ENCODE assay signal across 8 mouse cellular contexts in genomic region chr11:96074351-96075176, GRCm38 (mm10). TPM values are rescaled to one million over a fixed set of nuclear protein-coding genes. Genes with fewer than 3 reads are reported as not detected.
DNase-seq lines count a peak whose midpoint lies in the region; ATAC-seq and TF ChIP-seq lines count a peak whose summit lies in the region.

No protein-coding gene starts in this region.

- TF ChIP-seq EP300 in CH12.LX (IDR thresholded peaks at IDR 0.05; ENCODE audit: low read length), result no peak
- TF ChIP-seq EP300 in liver, postnatal 0 days (IDR thresholded peaks at IDR 0.05; ENCODE audit: low read depth), result no peak

- TF ChIP-seq POLR2A in CH12.LX (IDR thresholded peaks at IDR 0.05; ENCODE audit: low read depth, low read length), result no peak

- 26% methylated on average over 17 of the region's 17 CpGs for WGBS in embryonic facial prominence, embryonic 12.5 days
- 30% methylated on average over 17 of the region's 17 CpGs for WGBS in hindbrain, embryonic 15.5 days
- 10% methylated on average over 17 of the region's 17 CpGs for WGBS in liver, postnatal 0 days (ENCODE audit: insufficient replicate concordance)

- H3K4me2 ChIP-seq in CH12.LX (ENCODE audit: insufficient read depth, low read depth, poor library complexity, severe bottlenecking), result peak overlapping the region; percentile 87
- H3K4me2 ChIP-seq in embryonic facial prominence, embryonic 12.5 days (replicated peaks), result peak overlapping the region; percentile 85
- peak overlapping the region; percentile 63 for H3K4me2 ChIP-seq in hindbrain, embryonic 15.5 days
- H3K4me2 ChIP-seq in liver, postnatal 0 days (ENCODE audit: low read depth, low read length), result peak overlapping the region; percentile 96

- no peak for DNase-seq in CH12.LX (ENCODE audit: extremely low read depth)
- DNase-seq in liver, postnatal 0 days, result peak; percentile 16

- dilution Hi-C loops in CH12.LX (cut with MboI; ENCODE audit: extremely low pct_ligation_motif_present, extremely low pct_unique_long_range_greater_than_20kb, low sequenced_read_pairs), result no loop called here

- H3K9me3 ChIP-seq in erythroblast, embryonic 14.5 days (ENCODE audit: control insufficient read depth, low read length), result no peaks in the 10 kb centered on the region
- H3K9me3 ChIP-seq in CH12.LX (replicated peaks; ENCODE audit: low read length), result no peaks in the 10 kb centered on the region
- H3K9me3 ChIP-seq in embryonic facial prominence, embryonic 12.5 days, result no peaks in the 10 kb centered on the region
- H3K9me3 ChIP-seq in hindbrain, embryonic 15.5 days, result no peaks in the 10 kb centered on the region
- no peaks in the 10 kb centered on the region for H3K9me3 ChIP-seq in liver, postnatal 0 days (ENCODE audit: low read length)

- no peak for TF ChIP-seq RAD21 in CH12.LX (IDR thresholded peaks at IDR 0.05; ENCODE audit: low read depth, low read length)

- TF ChIP-seq CTCF in CH12.LX (conservative IDR thresholded peaks at IDR 0.05 in 1 of 2, IDR thresholded peaks at IDR 0.05 in 1 of 2; ENCODE audit: low read depth in 2 of 2, low read length in 2 of 2), result no peak
- no peak for TF ChIP-seq CTCF in liver, postnatal 0 days (IDR thresholded peaks at IDR 0.05; ENCODE audit: low read depth)

- no peaks in the 10 kb centered on the region for H3K27me3 ChIP-seq in erythroblast, embryonic 14.5 days (ENCODE audit: control insufficient read depth)
- H3K27me3 ChIP-seq in CH12.LX (replicated peaks), result no peaks in the 10 kb centered on the region
- H3K27me3 ChIP-seq in embryonic facial prominence, embryonic 12.5 days, result no peaks in the 10 kb centered on the region
- H3K27me3 ChIP-seq in hindbrain, embryonic 15.5 days, result no peaks in the 10 kb centered on the region
- no peaks in the 10 kb centered on the region for H3K27me3 ChIP-seq in liver, postnatal 0 days (ENCODE audit: insufficient read depth, low read length)

- H3K27ac ChIP-seq in CH12.LX (ENCODE audit: insufficient read depth, low read depth), result peak overlapping the region; percentile 10; the same call in 1 of the 2 replicates
- H3K27ac ChIP-seq in embryonic facial prominence, embryonic 12.5 days, result peak overlapping the region; percentile 37; the same call in 1 of the 2 replicates
- peak overlapping the region; percentile 87 for H3K27ac ChIP-seq in hindbrain, embryonic 15.5 days (replicated peaks)
- H3K27ac ChIP-seq in liver, postnatal 0 days (ENCODE audit: low read depth), result peak overlapping the region; percentile 93

- no peak for ATAC-seq in erythroblast, adult 5-6 weeks (replicated peaks; ENCODE audit: low FRiP score, poor library complexity, severe bottlenecking)
- ATAC-seq in embryonic facial prominence, embryonic 12.5 days (ENCODE audit: insufficient number of reproducible peaks, insufficient read depth, low FRiP score, low TSS enrichment), result no peak
- ATAC-seq in hindbrain, embryonic 15.5 days (ENCODE audit: low FRiP score, low read depth), result no peak
- ATAC-seq in liver, postnatal 0 days, result no peak
- ATAC-seq in granulocyte monocyte progenitor cell, adult 5-6 weeks (replicated peaks; ENCODE audit: poor library complexity, severe bottlenecking), result no peak
- ATAC-seq in monocyte, adult 5-6 weeks (replicated peaks; ENCODE audit: insufficient number of reproducible peaks, low FRiP score, low TSS enrichment, poor library complexity, severe bottlenecking), result no peak

- H3K9ac ChIP-seq in CH12.LX (ENCODE audit: insufficient read depth, low read depth), result peak overlapping the region; percentile 86
- peak overlapping the region; percentile 81 for H3K9ac ChIP-seq in embryonic facial prominence, embryonic 12.5 days
- H3K9ac ChIP-seq in hindbrain, embryonic 15.5 days, result peak overlapping the region; percentile 74
- H3K9ac ChIP-seq in liver, postnatal 0 days (replicated peaks), result peak overlapping the region; percentile 89

- peaks cover 40% of the 10 kb centered on the region for H3K36me3 ChIP-seq in erythroblast, embryonic 14.5 days (ENCODE audit: control insufficient read depth)
- peaks cover 21 to 38% of the 10 kb centered on the region in 2 experiments for H3K36me3 ChIP-seq in CH12.LX (replicated peaks in 1 of 2; ENCODE audit: control insufficient read depth in 1 of 2, insufficient read depth in 1 of 2, low read length in 1 of 2)
- peaks cover 29% of the 10 kb centered on the region for H3K36me3 ChIP-seq in embryonic facial prominence, embryonic 12.5 days
- peaks cover 17% of the 10 kb centered on the region for H3K36me3 ChIP-seq in hindbrain, embryonic 15.5 days
- H3K36me3 ChIP-seq in liver, postnatal 0 days (replicated peaks; ENCODE audit: insufficient read depth, low read length), result peaks cover 9% of the 10 kb centered on the region

- H3K4me3 ChIP-seq in erythroblast, embryonic 14.5 days (replicated peaks), result peak overlapping the region; percentile 83
- H3K4me3 ChIP-seq in CH12.LX (replicated peaks in 1 of 3; ENCODE audit: low read depth in 2 of 3, low read length in 2 of 3, poor library complexity in 1 of 3), result peak overlapping the region; percentile 66 to 85 (median 68)
- peak overlapping the region; percentile 85 for H3K4me3 ChIP-seq in embryonic facial prominence, embryonic 12.5 days
- peak overlapping the region; percentile 70 for H3K4me3 ChIP-seq in hindbrain, embryonic 15.5 days
- peak overlapping the region; percentile 87 for H3K4me3 ChIP-seq in liver, postnatal 0 days (ENCODE audit: low read depth, low read length)

- H3K79me2 ChIP-seq in CH12.LX (replicated peaks; ENCODE audit: control insufficient read depth, extremely low read depth, insufficient read depth, poor library complexity, severe bottlenecking), result peaks cover 17% of the 10 kb centered on the region

- H3K4me1 ChIP-seq in erythroblast, embryonic 14.5 days (ENCODE audit: control insufficient read depth), result peaks cover 56% of the 10 kb centered on the region
- peaks cover 7 to 24% of the 10 kb centered on the region in 2 experiments for H3K4me1 ChIP-seq in CH12.LX (ENCODE audit: control insufficient read depth in 1 of 2, insufficient read depth in 2 of 2)
- peaks cover 12% of the 10 kb centered on the region for H3K4me1 ChIP-seq in embryonic facial prominence, embryonic 12.5 days
- peaks cover 21% of the 10 kb centered on the region for H3K4me1 ChIP-seq in hindbrain, embryonic 15.5 days (replicated peaks)
- H3K4me1 ChIP-seq in liver, postnatal 0 days (ENCODE audit: insufficient read depth), result peaks cover 16% of the 10 kb centered on the region

- in situ Hi-C loops in CH12.LX (cut with MboI; ENCODE audit: low pct_ligation_motif_present, low pct_unique_long_range_greater_than_20kb, low sequenced_read_pairs), result no loop called here

RNA-seq across cellular contexts. Expression of gene Atp5g1, which starts 0.9 kb away (rescaled TPM):
- 12.4 and 31.7 TPM in 2 replicates for polyA plus RNA-seq in erythroblast, embryonic 14.5 days (2012)
- 127 and 128 TPM in 2 replicates for total RNA-seq in erythroblast, adult 5-6 weeks (2015; ENCODE audit: low replicate concordance)
- 4.8 and 21.7 TPM in 2 replicates for total RNA-seq in erythroblast, adult 5-6 weeks (2017; ENCODE audit: low replicate concordance)
- total RNA-seq in CH12.LX (2012; rRNA removed) (851 and 995 TPM in 2 replicates), CH12.LX (2014; rRNA removed) (669 and 778 TPM in 2 replicates)
- polyA plus RNA-seq in CH12.LX (2012; ENCODE audit: insufficient read length, low read depth), result 788 and 969 TPM in 2 replicates
- 494 and 532 TPM in 2 replicates for polyA plus RNA-seq in embryonic facial prominence, embryonic 12.5 days (2016; fragmentation: Nextera tagmentation; extraction: Ambion mirVana)
- 772 and 777 TPM in 2 replicates for polyA plus RNA-seq in hindbrain, embryonic 15.5 days (2015; fragmentation: Nextera tagmentation; extraction: Ambion mirVana)
- polyA plus RNA-seq in liver, postnatal 0 days (2015; fragmentation: Nextera tagmentation; extraction: Ambion mirVana), result 781 and 849 TPM in 2 replicates
- total RNA-seq in granulocyte monocyte progenitor cell, adult 5-6 weeks (2014; fragmentation: Nextera tagmentation), result 618 and 720 TPM in 2 replicates
- 72.3 and 102 TPM in 2 replicates for total RNA-seq in granulocyte monocyte progenitor cell, adult 5-6 weeks (2017)
- 1.6 to 31.3 TPM (median 27.1 TPM) in 3 replicates for total RNA-seq in monocyte, adult 5-6 weeks (2017)

RNA-seq across cellular contexts. Expression of gene Ube2z, which starts 9.4 kb away (rescaled TPM):
- 1.1 and 1.5 TPM in 2 replicates for polyA plus RNA-seq in erythroblast, embryonic 14.5 days (2012)
- 7.1 TPM in 2 replicates for total RNA-seq in erythroblast, adult 5-6 weeks (2015; ENCODE audit: low replicate concordance)
- total RNA-seq in erythroblast, adult 5-6 weeks (2017; ENCODE audit: low replicate concordance), result 9.2 and 10.3 TPM in 2 replicates
- 51.3 and 60.4 TPM in 2 replicates for total RNA-seq in CH12.LX (2012; rRNA removed)
- total RNA-seq in CH12.LX (2014; rRNA removed), result 62.1 and 64.2 TPM in 2 replicates
- polyA plus RNA-seq in CH12.LX (2012; ENCODE audit: insufficient read length, low read depth), result 66.0 and 67.8 TPM in 2 replicates
- 49.2 and 53.0 TPM in 2 replicates for polyA plus RNA-seq in embryonic facial prominence, embryonic 12.5 days (2016; fragmentation: Nextera tagmentation; extraction: Ambion mirVana)
- polyA plus RNA-seq in hindbrain, embryonic 15.5 days (2015; fragmentation: Nextera tagmentation; extraction: Ambion mirVana), result 40.0 and 40.1 TPM in 2 replicates
- 11.5 and 12.3 TPM in 2 replicates for polyA plus RNA-seq in liver, postnatal 0 days (2015; fragmentation: Nextera tagmentation; extraction: Ambion mirVana)
- 29.1 and 34.1 TPM in 2 replicates for total RNA-seq in granulocyte monocyte progenitor cell, adult 5-6 weeks (2014; fragmentation: Nextera tagmentation)
- 17.2 and 20.8 TPM in 2 replicates for total RNA-seq in granulocyte monocyte progenitor cell, adult 5-6 weeks (2017)
- 36.8 to 37.9 TPM (median 37.2 TPM) in 3 replicates for total RNA-seq in monocyte, adult 5-6 weeks (2017)

RNA-seq across cellular contexts. Expression of gene Calcoco2, which starts 37.2 kb away (rescaled TPM):
- polyA plus RNA-seq in erythroblast, embryonic 14.5 days (2012), result 0.02 TPM in 1 of 2 replicates, not detected in the other
- not detected in 2 replicates for total RNA-seq in erythroblast, adult 5-6 weeks (2015; ENCODE audit: low replicate concordance)
- total RNA-seq in erythroblast, adult 5-6 weeks (2017; ENCODE audit: low replicate concordance), result 0.17 TPM in 1 of 2 replicates, not detected in the other
- total RNA-seq in CH12.LX (2012; rRNA removed), result not detected in 2 replicates
- not detected in 2 replicates for total RNA-seq in CH12.LX (2014; rRNA removed)
- polyA plus RNA-seq in CH12.LX (2012; ENCODE audit: insufficient read length, low read depth), result not detected in 2 replicates
- not detected in 2 replicates for polyA plus RNA-seq in embryonic facial prominence, embryonic 12.5 days (2016; fragmentation: Nextera tagmentation; extraction: Ambion mirVana)
- polyA plus RNA-seq in hindbrain, embryonic 15.5 days (2015; fragmentation: Nextera tagmentation; extraction: Ambion mirVana), result 0.09 and 0.10 TPM in 2 replicates
- not detected in 2 replicates for polyA plus RNA-seq in liver, postnatal 0 days (2015; fragmentation: Nextera tagmentation; extraction: Ambion mirVana)
- total RNA-seq in granulocyte monocyte progenitor cell, adult 5-6 weeks (2014; fragmentation: Nextera tagmentation), result not detected in 2 replicates
- total RNA-seq in granulocyte monocyte progenitor cell, adult 5-6 weeks (2017), result not detected in 2 replicates
- not detected in 3 replicates for total RNA-seq in monocyte, adult 5-6 weeks (2017)

RNA-seq across cellular contexts. Expression of gene Snf8, which starts 39.9 kb away (rescaled TPM):
- 17.0 and 17.7 TPM in 2 replicates for polyA plus RNA-seq in erythroblast, embryonic 14.5 days (2012)
- total RNA-seq in erythroblast, adult 5-6 weeks (2015; ENCODE audit: low replicate concordance), result 25.7 and 27.9 TPM in 2 replicates
- total RNA-seq in erythroblast, adult 5-6 weeks (2017; ENCODE audit: low replicate concordance), result 11.3 and 37.1 TPM in 2 replicates
- total RNA-seq in CH12.LX (2012; rRNA removed) (113 and 133 TPM in 2 replicates), CH12.LX (2014; rRNA removed) (66.9 and 70.8 TPM in 2 replicates)
- polyA plus RNA-seq in CH12.LX (2012; ENCODE audit: insufficient read length, low read depth), result 199 and 208 TPM in 2 replicates
- 105 and 106 TPM in 2 replicates for polyA plus RNA-seq in embryonic facial prominence, embryonic 12.5 days (2016; fragmentation: Nextera tagmentation; extraction: Ambion mirVana)
- 128 and 129 TPM in 2 replicates for polyA plus RNA-seq in hindbrain, embryonic 15.5 days (2015; fragmentation: Nextera tagmentation; extraction: Ambion mirVana)
- 46.9 and 47.5 TPM in 2 replicates for polyA plus RNA-seq in liver, postnatal 0 days (2015; fragmentation: Nextera tagmentation; extraction: Ambion mirVana)
- 88.7 and 94.9 TPM in 2 replicates for total RNA-seq in granulocyte monocyte progenitor cell, adult 5-6 weeks (2014; fragmentation: Nextera tagmentation)
- 37.0 and 44.1 TPM in 2 replicates for total RNA-seq in granulocyte monocyte progenitor cell, adult 5-6 weeks (2017)
- 66.0 to 93.9 TPM (median 80.9 TPM) in 3 replicates for total RNA-seq in monocyte, adult 5-6 weeks (2017)

RNA-seq across cellular contexts. Expression of gene Gip, which starts 50.2 kb away (rescaled TPM):
- polyA plus RNA-seq in erythroblast, embryonic 14.5 days (2012), result not detected in 2 replicates
- total RNA-seq in erythroblast, adult 5-6 weeks (2015; ENCODE audit: low replicate concordance), result not detected in 2 replicates
- total RNA-seq in erythroblast, adult 5-6 weeks (2017; ENCODE audit: low replicate concordance), result not detected in 2 replicates
- total RNA-seq in CH12.LX (2012; rRNA removed) (not detected in 2 replicates), CH12.LX (2014; rRNA removed) (not detected in 2 replicates)
- not detected in 2 replicates for polyA plus RNA-seq in CH12.LX (2012; ENCODE audit: insufficient read length, low read depth)
- not detected in 2 replicates for polyA plus RNA-seq in embryonic facial prominence, embryonic 12.5 days (2016; fragmentation: Nextera tagmentation; extraction: Ambion mirVana)
- not detected in 2 replicates for polyA plus RNA-seq in hindbrain, embryonic 15.5 days (2015; fragmentation: Nextera tagmentation; extraction: Ambion mirVana)
- not detected in 2 replicates for polyA plus RNA-seq in liver, postnatal 0 days (2015; fragmentation: Nextera tagmentation; extraction: Ambion mirVana)
- not detected in 2 replicates for total RNA-seq in granulocyte monocyte progenitor cell, adult 5-6 weeks (2014; fragmentation: Nextera tagmentation)
- total RNA-seq in granulocyte monocyte progenitor cell, adult 5-6 weeks (2017), result not detected in 2 replicates
- not detected in 3 replicates for total RNA-seq in monocyte, adult 5-6 weeks (2017)

Comparison
In these comparisons a context has a peak if more than half of its experiments do, and no peak if none do; other contexts are left out.
1. H3K27ac ChIP-seq: peak in every context shown above with its lines; median percentile 93 in liver, postnatal 0 days; 87 in hindbrain, embryonic 15.5 days; 37 in embryonic facial prominence, embryonic 12.5 days; 10 in CH12.LX.
2. RNA of gene Atp5g1, which starts 0.9 kb away (polyA plus RNA-seq): 788 to 969 TPM in CH12.LX, 781 to 849 TPM in liver, postnatal 0 days, 772 to 777 TPM in hindbrain, embryonic 15.5 days and 494 to 532 TPM in embryonic facial prominence, embryonic 12.5 days; 12.4 to 31.7 TPM in erythroblast, embryonic 14.5 days; every median in the first group is over 10 times any median in the second.
3. Peak in every context shown above with its lines, with median percentiles within 50 percentile points of each other: H3K4me3 ChIP-seq, H3K4me2 ChIP-seq and H3K9ac ChIP-seq.